Mouse (Mus musculus): ENCODE data around the gene Frmpd1. TPM values are rescaled to one million over a fixed set of nuclear protein-coding genes. Genes with fewer than 3 reads are reported as not detected.

Gene Frmpd1
- polyA plus RNA-seq, 1 experiment from 2014 or later = 1.2 TPM

DNA sequence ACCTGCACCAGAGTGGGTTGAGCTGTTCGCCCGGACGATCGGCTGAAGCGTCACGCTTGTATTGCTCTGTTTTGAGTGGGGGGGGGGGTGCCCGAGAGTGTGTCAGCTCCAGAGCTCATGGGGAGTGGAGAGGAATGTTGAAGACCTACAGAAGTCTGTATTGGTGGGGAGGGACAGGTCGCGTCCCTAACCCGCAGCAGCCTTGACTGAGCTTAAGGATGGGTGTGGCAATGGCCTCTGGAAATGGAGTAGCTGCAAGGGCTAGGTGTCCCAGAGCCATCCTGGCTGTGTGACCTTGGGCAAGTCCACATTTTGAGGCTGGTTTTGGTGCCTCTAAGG, 625 bp downstream of the Frmpd1 start:
- peak overlapping the region; percentile 59; the same call in 1 of the 2 replicates for H3K27ac ChIP-seq
- H3K9me3 ChIP-seq (replicated peaks) = no peaks in the 10 kb centered on the region
- H3K4me3 ChIP-seq = peak overlapping the region; percentile 61
- 3% methylated on average over 10 of the region's 10 CpGs for WGBS
- no peaks in the 10 kb centered on the region for H3K36me3 ChIP-seq
- no peak for DNase-seq (ENCODE audit: low spot score)
- peaks cover 73% of the 10 kb centered on the region for H3K27me3 ChIP-seq (ENCODE audit: low read depth, poor library complexity, severe bottlenecking)
- H3K4me1 ChIP-seq = peaks cover 14% of the 10 kb centered on the region

DNA sequence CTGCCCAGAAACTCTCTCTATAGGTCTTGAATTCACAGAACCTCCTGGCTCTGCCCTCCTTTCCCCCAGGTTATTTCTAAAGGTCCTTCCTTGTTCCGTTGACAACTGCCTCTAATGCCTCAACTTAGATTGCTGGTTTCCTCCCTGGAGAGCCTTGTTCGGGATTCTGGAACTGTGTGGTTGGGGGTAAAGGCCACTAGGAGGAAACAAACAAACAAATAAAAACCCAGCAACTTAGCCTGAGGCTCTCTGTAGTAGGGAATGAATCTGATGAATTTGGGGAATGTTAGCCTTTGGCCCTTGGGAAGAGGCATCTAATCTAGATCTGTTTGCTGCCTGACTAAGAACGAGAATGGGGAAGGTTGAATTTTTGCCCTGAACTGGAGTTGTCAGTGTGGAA, 13.6 kb downstream of the Frmpd1 start:
- Histone ChIP-seq H3K27me3 (ENCODE audit: low read depth, poor library complexity, severe bottlenecking) (no peaks in the 10 kb centered on the region), H3K36me3 (no peaks in the 10 kb centered on the region), H3K4me1 (no peaks in the 10 kb centered on the region), H3K4me3 (no peak overlapping the region), H3K9me3 (replicated peaks) (no peaks in the 10 kb centered on the region), H3K27ac (no peak overlapping the region)
- WGBS = 68% methylated on average over 3 of the region's 3 CpGs
- no peak for DNase-seq (ENCODE audit: low spot score)

DNA sequence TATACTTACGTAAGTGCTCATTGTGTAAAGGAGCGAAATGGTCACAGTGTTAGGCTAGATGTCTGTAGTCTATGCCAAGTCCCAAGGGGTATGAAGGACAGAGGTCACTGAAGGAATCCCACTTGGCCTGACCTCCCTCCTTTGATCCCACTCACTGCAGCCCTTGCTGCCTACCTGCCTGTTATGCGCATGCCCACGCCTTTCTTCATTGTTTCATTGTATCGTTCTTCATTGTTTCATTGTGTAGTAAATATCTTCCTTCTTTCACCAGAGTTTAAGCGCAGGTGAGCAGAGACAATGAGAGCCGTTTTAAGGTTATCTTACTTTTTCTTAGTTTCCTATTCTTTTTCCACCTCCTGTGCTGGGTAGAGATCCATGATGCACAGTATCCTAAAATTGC, 18.6 kb downstream of the Frmpd1 start:
- 93% methylated on average over 7 of the region's 7 CpGs for WGBS
- no peak overlapping the region for H3K27ac ChIP-seq
- no peaks in the 10 kb centered on the region for H3K36me3 ChIP-seq
- DNase-seq (ENCODE audit: low spot score) = no peak
- no peaks in the 10 kb centered on the region for H3K27me3 ChIP-seq (ENCODE audit: low read depth, poor library complexity, severe bottlenecking)
- peaks cover 9% of the 10 kb centered on the region for H3K4me1 ChIP-seq
- H3K4me3 ChIP-seq = no peak overlapping the region
- H3K9me3 ChIP-seq (replicated peaks) = no peaks in the 10 kb centered on the region

GRCm38 (mm10) chr4:45207444-45207843, 22.8 kb downstream of the Frmpd1 start:
- WGBS = 25% methylated on average over 4 of the region's 4 CpGs

GRCm38 (mm10) chr4:45208832-45209363, 24.2 kb downstream of the Frmpd1 start:
- Histone ChIP-seq H3K4me3 (no peak overlapping the region), H3K27ac (no peak overlapping the region), H3K4me1 (peaks cover 16% of the 10 kb centered on the region), H3K27me3 (ENCODE audit: low read depth, poor library complexity, severe bottlenecking) (no peaks in the 10 kb centered on the region), H3K36me3 (no peaks in the 10 kb centered on the region), H3K9me3 (replicated peaks) (no peaks in the 10 kb centered on the region)
- no peak for DNase-seq (ENCODE audit: low spot score)
- WGBS = 74% methylated on average over 12 of the region's 12 CpGs

More at GRCm38 (mm10) chr4:45207444-45207843, 22.8 kb downstream of the Frmpd1 start:
- DNase-seq (ENCODE audit: low spot score) = no peak
- Histone ChIP-seq H3K27me3 (ENCODE audit: low read depth, poor library complexity, severe bottlenecking) (no peaks in the 10 kb centered on the region), H3K36me3 (no peaks in the 10 kb centered on the region), H3K27ac (no peak overlapping the region), H3K4me3 (no peak overlapping the region), H3K9me3 (replicated peaks) (no peaks in the 10 kb centered on the region), H3K4me1 (peaks cover 16% of the 10 kb centered on the region)

DNA sequence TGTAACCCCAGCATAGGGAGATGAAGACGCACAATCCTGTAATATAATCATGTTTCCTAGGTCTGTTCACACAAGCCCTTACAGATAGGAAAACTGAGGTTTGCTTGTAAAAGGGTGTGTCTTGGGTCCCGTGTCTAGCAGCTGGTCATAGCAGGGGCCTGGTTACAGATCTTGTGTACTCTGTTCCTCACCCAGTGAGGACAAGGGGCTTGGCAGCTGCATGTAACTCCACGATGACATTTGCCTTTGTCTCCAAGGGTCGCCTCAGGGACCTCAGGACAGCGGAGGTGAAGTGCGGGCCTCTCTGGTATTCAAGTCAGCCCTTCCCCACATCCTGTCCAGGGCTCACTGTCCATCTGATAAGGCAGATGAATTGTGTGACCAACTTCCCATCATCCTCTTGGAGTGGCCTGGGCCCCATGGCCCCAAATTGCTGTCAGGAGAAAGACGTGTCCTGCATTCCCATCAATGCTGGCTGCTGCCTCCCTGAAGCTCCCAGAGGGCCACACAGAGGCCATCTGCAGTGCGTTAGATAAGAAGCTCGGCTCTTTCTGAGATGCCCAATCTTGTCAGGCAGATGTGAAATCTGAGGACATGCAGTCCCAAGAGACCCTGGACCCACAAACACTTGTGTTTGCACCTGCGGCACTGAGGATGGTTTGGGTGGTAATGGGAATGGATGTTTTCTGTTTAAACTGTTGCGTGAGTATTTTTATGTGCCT, 27.8 kb downstream of the Frmpd1 start:
- H3K27me3 ChIP-seq (ENCODE audit: low read depth, poor library complexity, severe bottlenecking) = no peaks in the 10 kb centered on the region
- DNase-seq (ENCODE audit: low spot score) = no peak
- no peaks in the 10 kb centered on the region for H3K9me3 ChIP-seq (replicated peaks)
- H3K4me3 ChIP-seq = no peak overlapping the region
- H3K36me3 ChIP-seq = no peaks in the 10 kb centered on the region
- H3K27ac ChIP-seq = no peak overlapping the region
- WGBS = 74% methylated on average over 11 of the region's 11 CpGs
- H3K4me1 ChIP-seq = peaks cover 15% of the 10 kb centered on the region

DNA sequence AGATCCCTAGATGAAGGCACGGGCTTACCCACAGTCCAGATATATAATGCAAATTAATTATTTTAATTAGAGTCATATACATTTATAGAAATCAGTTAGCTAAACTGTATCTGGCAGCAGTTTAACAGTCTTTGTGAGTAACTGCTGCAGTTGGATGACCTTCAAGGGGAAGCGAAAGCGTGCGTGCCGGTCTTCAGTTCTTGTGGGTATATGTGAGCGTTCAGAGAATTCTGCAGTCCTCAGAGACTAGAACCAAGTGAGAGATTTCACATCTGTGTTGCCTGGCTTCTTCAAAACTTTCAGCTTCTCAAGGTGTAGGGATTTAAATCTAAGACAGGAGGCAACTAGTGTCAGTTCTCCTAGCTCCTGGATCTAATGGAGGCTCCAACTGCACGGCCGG, 35.3 kb downstream of the Frmpd1 start:
- no peaks in the 10 kb centered on the region for H3K27me3 ChIP-seq (ENCODE audit: low read depth, poor library complexity, severe bottlenecking)
- no peaks in the 10 kb centered on the region for H3K36me3 ChIP-seq
- WGBS = 92% methylated on average over 8 of the region's 8 CpGs
- no peaks in the 10 kb centered on the region for H3K4me1 ChIP-seq
- no peak for DNase-seq (ENCODE audit: low spot score)
- no peak overlapping the region for H3K27ac ChIP-seq
- H3K4me3 ChIP-seq = no peak overlapping the region
- no peaks in the 10 kb centered on the region for H3K9me3 ChIP-seq (replicated peaks)

DNA sequence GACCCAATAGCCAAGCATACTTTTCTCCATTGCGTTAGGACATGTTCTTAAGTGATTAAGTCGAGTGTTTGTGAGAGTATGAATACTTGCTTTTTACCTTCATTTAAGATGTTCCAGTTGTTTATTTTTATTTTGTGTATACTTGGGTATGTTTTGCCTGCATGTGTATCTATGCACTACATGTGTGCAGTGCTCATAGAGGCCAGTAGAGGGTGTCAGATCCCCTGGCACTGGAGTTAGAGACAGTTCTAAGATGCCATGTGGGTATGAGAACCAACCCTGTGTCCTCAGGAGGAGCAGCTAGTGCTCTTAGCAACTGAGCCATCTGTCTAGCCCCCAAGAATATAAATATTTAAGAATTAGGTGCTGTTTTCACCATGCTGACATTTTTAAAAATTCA, 37.7 kb downstream of the Frmpd1 start:
- WGBS = 85% methylated on average over 2 of the region's 2 CpGs
- no peaks in the 10 kb centered on the region for H3K36me3 ChIP-seq
- no peak overlapping the region for H3K27ac ChIP-seq
- no peaks in the 10 kb centered on the region for H3K27me3 ChIP-seq (ENCODE audit: low read depth, poor library complexity, severe bottlenecking)
- no peaks in the 10 kb centered on the region for H3K4me1 ChIP-seq
- no peaks in the 10 kb centered on the region for H3K9me3 ChIP-seq (replicated peaks)
- DNase-seq (ENCODE audit: low spot score) = no peak
- H3K4me3 ChIP-seq = no peak overlapping the region

DNA sequence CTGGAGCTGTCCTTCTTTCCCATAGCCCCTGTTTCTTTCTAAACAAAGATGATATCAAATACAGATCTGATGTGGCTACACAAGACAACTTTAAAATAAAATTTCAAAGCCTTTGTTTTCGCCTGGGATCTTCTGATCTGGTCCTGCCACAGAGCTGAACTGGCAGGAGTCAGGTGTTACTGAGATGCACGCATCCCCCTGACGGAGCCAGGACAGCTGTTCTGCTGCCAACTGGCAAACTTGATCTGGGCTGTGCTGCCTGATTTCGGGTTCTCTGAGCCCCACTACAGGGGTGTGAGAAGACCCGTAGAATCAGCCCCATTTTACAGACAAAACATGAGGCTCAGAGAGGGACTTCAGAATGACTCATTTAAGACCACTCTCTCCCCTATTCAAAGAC, 45.6 kb downstream of the Frmpd1 start:
- Histone ChIP-seq H3K36me3 (no peaks in the 10 kb centered on the region), H3K9me3 (replicated peaks) (no peaks in the 10 kb centered on the region), H3K4me3 (no peak overlapping the region), H3K4me1 (no peaks in the 10 kb centered on the region), H3K27ac (no peak overlapping the region), H3K27me3 (ENCODE audit: low read depth, poor library complexity, severe bottlenecking) (no peaks in the 10 kb centered on the region)
- WGBS = 78% methylated on average over 5 of the region's 5 CpGs
- no peak for DNase-seq (ENCODE audit: low spot score)

- Histone ChIP-seq H3K27ac (no peak overlapping the region), H3K27me3 (ENCODE audit: low read depth, poor library complexity, severe bottlenecking) (no peaks in the 10 kb centered on the region), H3K4me1 (no peaks in the 10 kb centered on the region), H3K9me3 (replicated peaks) (no peaks in the 10 kb centered on the region), H3K36me3 (no peaks in the 10 kb centered on the region), H3K4me3 (no peak overlapping the region)
- DNase-seq (ENCODE audit: low spot score) = no peak
- WGBS = 90% methylated on average over 5 of the region's 5 CpGs
Measured at GRCm38 (mm10) chr4:45238260-45238659, 53.6 kb downstream of the Frmpd1 start.

GRCm38 (mm10) chr4:45241330-45241729, 56.7 kb downstream of the Frmpd1 start:
- H3K4me3 ChIP-seq = no peak overlapping the region
- no peak for DNase-seq (ENCODE audit: low spot score)
- WGBS = 70% methylated on average over 5 of the region's 5 CpGs

GRCm38 (mm10) chr4:45242163-45242562, 57.5 kb downstream of the Frmpd1 start:
- no peaks in the 10 kb centered on the region for H3K36me3 ChIP-seq
- no peaks in the 10 kb centered on the region for H3K4me1 ChIP-seq
- H3K4me3 ChIP-seq = no peak overlapping the region
- H3K9me3 ChIP-seq (replicated peaks) = no peaks in the 10 kb centered on the region
- DNase-seq (ENCODE audit: low spot score) = no peak
- H3K27me3 ChIP-seq (ENCODE audit: low read depth, poor library complexity, severe bottlenecking) = no peaks in the 10 kb centered on the region
- 63% methylated on average over 7 of the region's 7 CpGs for WGBS
- no peak overlapping the region for H3K27ac ChIP-seq

More at GRCm38 (mm10) chr4:45241330-45241729, 56.7 kb downstream of the Frmpd1 start:
- Histone ChIP-seq H3K4me1 (no peaks in the 10 kb centered on the region), H3K27ac (no peak overlapping the region), H3K27me3 (ENCODE audit: low read depth, poor library complexity, severe bottlenecking) (no peaks in the 10 kb centered on the region), H3K9me3 (replicated peaks) (no peaks in the 10 kb centered on the region), H3K36me3 (no peaks in the 10 kb centered on the region)

GRCm38 (mm10) chr4:45243211-45243902, 58.7 kb downstream of the Frmpd1 start:
- Histone ChIP-seq H3K27me3 (ENCODE audit: low read depth, poor library complexity, severe bottlenecking) (no peaks in the 10 kb centered on the region), H3K4me3 (no peak overlapping the region), H3K9me3 (replicated peaks) (no peaks in the 10 kb centered on the region), H3K27ac (no peak overlapping the region), H3K36me3 (no peaks in the 10 kb centered on the region), H3K4me1 (no peaks in the 10 kb centered on the region)
- no peak for DNase-seq (ENCODE audit: low spot score)
- WGBS = 73% methylated on average over 15 of the region's 15 CpGs
